Comparison of ENCODE assay signal across 11 mouse cellular contexts in genomic region chr1:152051858-152052257, GRCm38 (mm10). TPM values are rescaled to one million over a fixed set of nuclear protein-coding genes. Genes with fewer than 3 reads are reported as not detected.
A peak's percentile ranks its signal among the peaks of the same experiment; 100 is the strongest.
DNase-seq lines count a peak whose midpoint lies in the region; ATAC-seq and TF ChIP-seq lines count a peak whose summit lies in the region.
"Had no signal": no experiment of that assay in that cellular context is flagged by ENCODE, and none has a peak within 500 bp of the region (broad histone marks: within the 10 kb centered on the region; RNA-seq: fewer than 3 reads in every experiment).

No protein-coding gene starts in this region.

- H3K27ac ChIP-seq in intestine, embryonic 16.5 days (ENCODE audit: low read length): no peak overlapping the region
- no peak overlapping the region; the same call in 1 of the 2 replicates for H3K27ac ChIP-seq in intestine, postnatal 0 days (ENCODE audit: low read depth, low read length)
- no peak overlapping the region for H3K27ac ChIP-seq in midbrain, embryonic 15.5 days
- H3K27ac ChIP-seq in liver, embryonic 11.5 days (ENCODE audit: low read depth, low read length): no peak overlapping the region
- H3K27ac ChIP-seq: heart, adult 2 months; stomach, embryonic 15.5 days had no signal

- H3K9me3 ChIP-seq in intestine, embryonic 16.5 days (ENCODE audit: control insufficient read depth, low read length): no peaks in the 10 kb centered on the region
- H3K9me3 ChIP-seq in intestine, postnatal 0 days (ENCODE audit: control insufficient read depth): no peaks in the 10 kb centered on the region
- no peaks in the 10 kb centered on the region for H3K9me3 ChIP-seq in midbrain, embryonic 15.5 days
- no peaks in the 10 kb centered on the region for H3K9me3 ChIP-seq in liver, embryonic 11.5 days (ENCODE audit: control insufficient read depth, low read length)
- H3K9me3 ChIP-seq: stomach, embryonic 15.5 days had no signal

- no peaks in the 10 kb centered on the region for H3K36me3 ChIP-seq in intestine, embryonic 16.5 days (ENCODE audit: control insufficient read depth, insufficient read depth, low read length)
- peaks cover 5% of the 10 kb centered on the region; the same call in 1 of the 2 replicates for H3K36me3 ChIP-seq in intestine, postnatal 0 days (ENCODE audit: control insufficient read depth, insufficient read depth)
- H3K36me3 ChIP-seq in midbrain, embryonic 15.5 days (replicated peaks): no peaks in the 10 kb centered on the region
- H3K36me3 ChIP-seq in liver, embryonic 11.5 days (ENCODE audit: control insufficient read depth, insufficient read depth, low read length): no peaks in the 10 kb centered on the region
- H3K36me3 ChIP-seq: stomach, embryonic 15.5 days had no signal

- peaks cover 11% of the 10 kb centered on the region; the same call in 1 of the 2 replicates for H3K4me1 ChIP-seq in intestine, embryonic 16.5 days (ENCODE audit: control insufficient read depth, insufficient read depth, low read length)
- 0 out of 2 replicates have a peak, but pooled peaks cover 2% of the 10 kb centered on the region for H3K4me1 ChIP-seq in intestine, postnatal 0 days (replicated peaks; ENCODE audit: control insufficient read depth, insufficient read depth, low read length)
- H3K4me1 ChIP-seq in midbrain, embryonic 15.5 days: peaks cover 10% of the 10 kb centered on the region
- H3K4me1 ChIP-seq in liver, embryonic 11.5 days (replicated peaks; ENCODE audit: control insufficient read depth, insufficient read depth, low read length): peaks cover 8% of the 10 kb centered on the region
- H3K4me1 ChIP-seq: stomach, embryonic 15.5 days had no signal

- no peak overlapping the region for H3K4me2 ChIP-seq in intestine, embryonic 16.5 days (ENCODE audit: low read depth, low read length)
- no peak overlapping the region for H3K4me2 ChIP-seq in intestine, postnatal 0 days (replicated peaks; ENCODE audit: low read depth)
- no peak overlapping the region for H3K4me2 ChIP-seq in midbrain, embryonic 15.5 days
- H3K4me2 ChIP-seq in liver, embryonic 11.5 days: no peak overlapping the region
- H3K4me2 ChIP-seq: stomach, embryonic 15.5 days had no signal

- 51% methylated on average over 9 of the region's 9 CpGs for WGBS in intestine, embryonic 16.5 days
- 36% methylated on average over 9 of the region's 9 CpGs for WGBS in intestine, postnatal 0 days
- WGBS in midbrain, embryonic 15.5 days: 84% methylated on average over 9 of the region's 9 CpGs
- 50% methylated on average over 9 of the region's 9 CpGs for WGBS in liver, embryonic 11.5 days

- 0 out of 2 replicates have a peak, but pooled peaks have one; percentile 30 for ATAC-seq in intestine, embryonic 16.5 days
- no peak for ATAC-seq in intestine, postnatal 0 days
- no peak for ATAC-seq in midbrain, embryonic 15.5 days (replicated peaks)
- no peak for ATAC-seq in liver, embryonic 11.5 days (replicated peaks; ENCODE audit: low FRiP score)

- no peak overlapping the region for H3K4me3 ChIP-seq in intestine, embryonic 16.5 days (ENCODE audit: low read length)
- no peak overlapping the region for H3K4me3 ChIP-seq in intestine, postnatal 0 days (ENCODE audit: low read depth, low read length)
- H3K4me3 ChIP-seq in midbrain, embryonic 15.5 days: no peak overlapping the region
- no peak overlapping the region for H3K4me3 ChIP-seq in liver, embryonic 11.5 days (ENCODE audit: low read depth, low read length)
- H3K4me3 ChIP-seq: heart, adult 2 months; stomach, embryonic 15.5 days had no signal

- no peak for TF ChIP-seq CTCF in intestine, postnatal 0 days (IDR thresholded peaks at IDR 0.05; ENCODE audit: low read depth)

- no peak overlapping the region for H3K9ac ChIP-seq in intestine, embryonic 16.5 days (ENCODE audit: low read depth, low read length)
- H3K9ac ChIP-seq in intestine, postnatal 0 days (ENCODE audit: low read depth, low read length): no peak overlapping the region
- H3K9ac ChIP-seq in midbrain, embryonic 15.5 days: no peak overlapping the region
- H3K9ac ChIP-seq in liver, embryonic 11.5 days (ENCODE audit: low read depth, low read length): no peak overlapping the region
- H3K9ac ChIP-seq: stomach, embryonic 15.5 days had no signal

- no peaks in the 10 kb centered on the region for H3K27me3 ChIP-seq in intestine, embryonic 16.5 days (replicated peaks; ENCODE audit: control insufficient read depth, insufficient read depth, low read length)
- H3K27me3 ChIP-seq in intestine, postnatal 0 days (replicated peaks; ENCODE audit: control insufficient read depth, insufficient read depth, low read length): no peaks in the 10 kb centered on the region
- H3K27me3 ChIP-seq in midbrain, embryonic 15.5 days (replicated peaks): no peaks in the 10 kb centered on the region
- no peaks in the 10 kb centered on the region for H3K27me3 ChIP-seq in liver, embryonic 11.5 days (replicated peaks; ENCODE audit: control insufficient read depth, insufficient read depth, low read length)
- H3K27me3 ChIP-seq: stomach, embryonic 15.5 days had no signal

- DNase-seq in adrenal gland, adult (ENCODE audit: inconsistent age in 2 of 2, low spot score in 1 of 2): peak; percentile 87 to 93
- peak; percentile 42 for DNase-seq in kidney, adult 9 months
- DNase-seq in lung, postnatal 25 days (ENCODE audit: low spot score): peak; percentile 70
- DNase-seq in embryo, embryonic 11 days: no peak
- no peak for DNase-seq in liver, embryonic 11.5 days (ENCODE audit: low spot score)
- DNase-seq: cerebellum, adult 8-10 months had no signal

RNA-seq across cellular contexts. Expression of gene 1700025G04Rik, which starts 38.1 kb away (rescaled TPM):
- 18.5 and 20.2 TPM in 2 replicates for polyA plus RNA-seq in intestine, embryonic 16.5 days (2015; fragmentation: Nextera tagmentation; extraction: Ambion mirVana)
- polyA plus RNA-seq in intestine, postnatal 0 days (2015; fragmentation: Nextera tagmentation; extraction: Ambion mirVana): 25.6 and 25.8 TPM in 2 replicates
- 34.6 and 37.8 TPM in 2 replicates for polyA plus RNA-seq in midbrain, embryonic 15.5 days (2015; fragmentation: Nextera tagmentation; extraction: Ambion mirVana)
- polyA plus RNA-seq in liver, embryonic 11.5 days (2014; fragmentation: Nextera tagmentation; extraction: Ambion mirVana): 8.7 and 8.9 TPM in 2 replicates

Comparison
In these comparisons a context has a peak if more than half of its experiments do, and no peak if none do; other contexts are left out.
1. DNase-seq: peak in adrenal gland, adult (2 of 2), kidney, adult 9 months (single experiment) and lung, postnatal 25 days (single experiment); none in embryo, embryonic 11 days (single experiment) and liver, embryonic 11.5 days (single experiment).